Mouse (Mus musculus) hindbrain, embryonic 11.5 days (tissue): ENCODE results near the gene Madcam1. TPM values are rescaled to one million over a fixed set of nuclear protein-coding genes. Genes with fewer than 3 reads are reported as not detected.

ENCODE experiments used
- ATAC-seq: fragments of 200-750 bp; cut with Nextera tagmentation; 2 replicates; pipeline ENCODE4 v1.8.0; 2017; ENCODE audit warnings: mild to moderate bottlenecking, moderate TSS enrichment, moderate library complexity; ENCODE audit not compliant: low FRiP score
- DNase-seq: peaks from one replicate; pipeline ENCODE4 v3.0.0-alpha.2; 2015; ENCODE audit warnings: low spot score
- H3K27ac ChIP-seq: fragments of 300-500 bp; sonication (generic); 2 replicates; pipeline ENCODE4 v1.5.1; 2014; ENCODE audit warnings: mild to moderate bottlenecking, low read depth, low read length
- H3K27me3 ChIP-seq: fragments of 300-500 bp; sonication (generic); 2 replicates; pipeline ENCODE4 v1.6.1; 2014; ENCODE audit warnings: mild to moderate bottlenecking, low read length, moderate library complexity, mixed read lengths; ENCODE audit not compliant: control insufficient read depth, insufficient read depth
- H3K36me3 ChIP-seq: fragments of 300-500 bp; sonication (generic); 2 replicates; pipeline ENCODE4 v1.6.1; 2014; ENCODE audit warnings: mild to moderate bottlenecking, low read length, moderate library complexity, mixed read lengths; ENCODE audit not compliant: control insufficient read depth, insufficient read depth
- H3K4me1 ChIP-seq: fragments of 300-500 bp; sonication (generic); replicated peaks from 2 replicates; pipeline ENCODE4 v1.6.1; 2014; ENCODE audit warnings: low read length, mixed read lengths; ENCODE audit not compliant: control insufficient read depth, insufficient read depth
- H3K4me2 ChIP-seq: fragments of 300-500 bp; sonication (generic); replicated peaks from 2 replicates; pipeline ENCODE4 v1.6.1; 2014; ENCODE audit warnings: mild to moderate bottlenecking, low read depth, low read length
- H3K4me3 ChIP-seq: fragments of 300-500 bp; sonication (generic); 2 replicates; pipeline ENCODE4 v1.5.1; 2014; ENCODE audit warnings: low read depth, low read length
- H3K9ac ChIP-seq: fragments of 300-500 bp; sonication (generic); 2 replicates; pipeline ENCODE4 v1.6.1; 2014; ENCODE audit warnings: low read depth, low read length
- H3K9me3 ChIP-seq: fragments of 300-500 bp; sonication (generic); 2 replicates; pipeline ENCODE4 v1.6.1; 2016; ENCODE audit warnings: low read length; ENCODE audit not compliant: control insufficient read depth
- WGBS: fragments of 180-500 bp; shearing (Covaris S2); extraction: QIAGEN DNeasy Blood & Tissue Kit; methylation state at CpG from one replicate; pipeline ENCODE4 v1.1.7; 2014; 5-methylcytosine and 5-hydroxymethylcytosine counted together
- polyA plus RNA-seq: library from polyadenylated mRNA; unstranded; fragments of >200 nt; fragmentation: Nextera tagmentation; extraction: Ambion mirVana; gene quantifications from 2 replicates; pipeline ENCODE4 v1.2.1, GENCODE M21; 2014

Madcam1 gene
- polyA plus RNA-seq, 1 experiment from 2014 or later = 1.6 TPM

DNA sequence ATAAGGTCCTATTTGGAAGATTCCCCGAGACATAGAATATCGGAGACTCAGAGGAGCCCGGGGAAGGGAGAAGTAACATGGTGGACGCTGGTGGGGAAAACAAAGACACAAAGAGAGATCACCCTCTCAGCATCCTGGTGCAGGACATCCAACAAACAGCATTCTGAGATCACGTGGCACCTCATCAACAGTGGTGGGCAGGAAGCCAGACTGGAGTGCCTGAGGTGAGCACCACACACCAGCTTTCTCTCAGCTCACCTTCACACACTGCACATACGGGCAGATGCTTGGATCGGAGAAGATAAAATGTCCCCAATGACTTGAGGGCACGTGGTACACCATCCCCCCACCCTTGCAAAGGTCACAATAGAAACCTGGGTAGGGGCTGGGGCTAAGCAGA, 28.1 kb upstream of the Madcam1 start:
- Histone ChIP-seq H3K4me3 (peak overlapping the region; percentile 56; the same call in 1 of the 2 replicates), H3K9me3 (no peaks in the 10 kb centered on the region), H3K9ac (peak overlapping the region; percentile 88), H3K27ac (0 out of 2 replicates have a peak overlapping the region, but pooled peaks have one; percentile 7), H3K4me2 (peak overlapping the region; percentile 89), H3K36me3 (no peaks in the 10 kb centered on the region), H3K4me1 (no peaks in the 10 kb centered on the region; the same call in 1 of the 2 replicates), H3K27me3 (peaks cover 7% of the 10 kb centered on the region)
- DNase-seq (peak; percentile 21), ATAC-seq (no peak)
- WGBS = 83% methylated on average over 8 of the region's 8 CpGs

- Histone ChIP-seq H3K27me3 (peaks cover 7% of the 10 kb centered on the region), H3K36me3 (no peaks in the 10 kb centered on the region), H3K9me3 (no peaks in the 10 kb centered on the region), H3K27ac (peak within 1 kb of the TSS; percentile 92), H3K4me2 (peak within 1 kb of the TSS; percentile 89), H3K4me1 (no peaks in the 10 kb centered on the region; the same call in 1 of the 2 replicates), H3K9ac (peak within 1 kb of the TSS; percentile 88), H3K4me3 (peak within 1 kb of the TSS; percentile 56)
- DNase-seq (peak; percentile 83), ATAC-seq (peak; percentile 86)
- WGBS = under 1% methylated on average over 92 of the region's 116 CpGs
These were observed 26.9 kb upstream of the Madcam1 start, which contains the start of gene Shc2 for GRCm38 (mm10) chr10:79637128-79638110. Gene Shc2 (minus strand): TSS chr10:79637918.

DNA sequence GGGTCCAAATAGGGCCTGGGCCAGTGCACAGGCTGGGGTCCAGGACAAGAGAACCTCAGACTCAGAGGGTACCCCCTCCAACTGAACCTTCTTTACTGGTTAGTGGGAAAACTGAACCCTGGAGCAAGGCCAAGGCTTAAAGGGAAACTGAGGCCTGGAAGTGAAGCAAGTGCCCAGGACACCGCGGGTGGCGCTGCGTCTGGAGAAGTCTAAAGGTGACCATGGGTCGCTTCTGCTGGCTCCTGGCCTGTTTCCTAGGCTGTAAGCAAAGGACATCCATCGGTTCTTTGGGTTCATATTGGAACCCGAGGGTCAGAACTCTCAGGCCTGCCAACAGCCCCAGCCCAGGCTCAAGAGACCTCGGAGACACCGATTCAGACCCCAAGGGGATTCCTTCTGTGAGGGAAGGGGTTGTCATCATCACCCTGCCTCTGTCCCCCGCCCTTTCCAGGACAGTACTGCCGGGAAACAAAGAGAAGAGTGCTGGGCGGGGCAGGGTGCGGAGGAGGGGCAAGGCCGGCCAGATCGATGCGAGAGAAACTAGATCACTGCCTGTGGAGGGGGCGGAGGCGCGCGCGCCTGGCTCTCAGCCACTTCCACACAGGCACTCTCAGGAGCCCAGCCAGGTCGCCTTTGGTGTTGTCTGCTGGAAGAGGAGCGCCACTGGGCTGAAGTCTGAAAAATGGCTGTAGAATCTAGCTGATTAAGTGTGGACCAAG, 25.7 kb upstream of the Madcam1 start:
- Histone ChIP-seq H3K9ac (peak overlapping the region; percentile 88), H3K27ac (peak overlapping the region; percentile 92)
- peak; percentile 46 for ATAC-seq

DNA sequence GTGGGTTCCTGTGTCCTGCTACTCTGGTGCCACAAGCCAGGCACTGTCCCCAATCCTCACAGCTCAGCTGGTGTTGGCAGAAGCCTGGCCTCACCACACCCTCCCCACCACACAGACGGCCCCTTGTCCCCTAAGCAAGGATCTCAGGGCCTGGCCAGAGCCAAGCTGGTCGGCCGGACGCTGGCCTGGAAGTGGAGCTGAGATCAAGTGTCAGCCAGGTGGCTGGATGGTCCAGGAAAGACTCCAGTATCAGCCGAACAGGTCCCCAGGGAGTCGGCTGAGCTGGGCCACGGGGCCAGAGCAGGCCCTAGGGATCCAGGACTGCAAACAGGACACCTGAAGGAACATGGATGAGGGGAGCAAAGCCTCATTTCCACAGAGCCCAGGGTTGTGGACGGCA, 18.6 kb upstream of the Madcam1 start, which contains the start of gene Odf3l2:
Odf3l2 (minus strand) TSS at position 28 of the 400 bp plus-strand sequence.
- H3K27ac ChIP-seq = no peak within 1 kb of the TSS
- no peaks in the 10 kb centered on the region for H3K27me3 ChIP-seq
- no peaks in the 10 kb centered on the region for H3K36me3 ChIP-seq
- no peaks in the 10 kb centered on the region for H3K9me3 ChIP-seq
- no peaks in the 10 kb centered on the region; the same call in 1 of the 2 replicates for H3K4me1 ChIP-seq
- ATAC-seq (no peak), DNase-seq (no peak)
- no peak within 1 kb of the TSS for H3K4me3 ChIP-seq
- WGBS = 74% methylated on average over 8 of the region's 8 CpGs
- no peak within 1 kb of the TSS for H3K9ac ChIP-seq
- H3K4me2 ChIP-seq = no peak within 1 kb of the TSS

More for the DNA sequence above, 25.7 kb upstream of the Madcam1 start:
- Histone ChIP-seq H3K4me1 (no peaks in the 10 kb centered on the region; the same call in 1 of the 2 replicates), H3K27me3 (peaks cover 7% of the 10 kb centered on the region), H3K4me3 (no peak overlapping the region), H3K36me3 (no peaks in the 10 kb centered on the region), H3K4me2 (peak overlapping the region; percentile 89; the same call in 1 of the 2 replicates), H3K9me3 (no peaks in the 10 kb centered on the region)
- 3% methylated on average over 23 of the region's 23 CpGs for WGBS
- peak; percentile 75 for DNase-seq

DNA sequence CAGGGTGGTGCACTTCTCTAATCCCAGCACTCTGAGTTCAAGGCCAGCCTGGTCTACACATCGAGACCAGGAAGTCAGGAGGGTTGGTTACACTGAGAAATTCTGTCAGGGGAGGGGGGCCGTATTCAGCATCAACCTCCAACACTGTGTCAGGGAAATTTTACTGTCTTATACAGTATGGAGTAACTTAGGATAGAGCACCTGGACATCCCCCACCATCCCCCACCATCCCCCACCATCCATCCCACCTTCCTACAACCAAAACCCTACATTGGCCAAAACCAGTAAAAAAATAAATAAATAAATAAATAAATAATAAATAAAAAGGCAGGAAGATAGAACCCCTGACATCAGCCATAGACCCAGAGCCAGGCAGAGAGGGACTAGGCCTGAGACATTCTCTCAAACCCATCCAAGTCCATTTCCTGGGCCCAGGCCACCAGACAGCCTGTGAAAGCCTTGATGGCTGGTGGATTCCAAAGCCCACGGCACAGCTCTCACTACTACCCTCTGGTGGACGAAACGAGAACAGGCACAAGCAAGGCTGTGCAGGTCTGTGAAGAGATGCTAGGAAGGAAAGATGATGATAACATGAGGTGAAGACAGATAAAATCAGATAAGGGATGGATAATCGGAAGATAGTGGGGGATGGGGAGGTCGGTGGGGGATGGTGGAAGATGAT, 15.1 kb upstream of the Madcam1 start:
- DNase-seq (peak; percentile 88), ATAC-seq (peak; percentile 64)
- H3K36me3 ChIP-seq = no peaks in the 10 kb centered on the region
- no peak overlapping the region for H3K9ac ChIP-seq
- H3K4me3 ChIP-seq = no peak overlapping the region
- H3K4me1 ChIP-seq = no peaks in the 10 kb centered on the region; the same call in 1 of the 2 replicates
- H3K27ac ChIP-seq = no peak overlapping the region
- no peak overlapping the region for H3K4me2 ChIP-seq
- H3K9me3 ChIP-seq = no peaks in the 10 kb centered on the region
- 31% methylated on average over 7 of the region's 7 CpGs for WGBS
- H3K27me3 ChIP-seq = no peaks in the 10 kb centered on the region

- ATAC-seq = no peak
- WGBS = 88% methylated on average over 7 of the region's 7 CpGs
- H3K36me3 ChIP-seq = no peaks in the 10 kb centered on the region
These were observed 11.6 kb upstream of the Madcam1 start for GRCm38 (mm10) chr10:79652789-79653188.

GRCm38 (mm10) chr10:79654946-79655395, 9.4 kb upstream of the Madcam1 start:
- DNase-seq (peak; percentile 65), ATAC-seq (peak; percentile 55)
- no peaks in the 10 kb centered on the region for H3K4me1 ChIP-seq
- H3K36me3 ChIP-seq = no peaks in the 10 kb centered on the region
- no peak overlapping the region for H3K9ac ChIP-seq
- no peak overlapping the region for H3K27ac ChIP-seq
- H3K9me3 ChIP-seq = no peaks in the 10 kb centered on the region
- WGBS = 33% methylated on average over 1 of the region's 1 CpGs
- no peak overlapping the region for H3K4me3 ChIP-seq
- no peaks in the 10 kb centered on the region for H3K27me3 ChIP-seq
- no peak overlapping the region for H3K4me2 ChIP-seq

More at GRCm38 (mm10) chr10:79652789-79653188, 11.6 kb upstream of the Madcam1 start:
- H3K9ac ChIP-seq = no peak overlapping the region
- no peak overlapping the region for H3K4me3 ChIP-seq
- H3K9me3 ChIP-seq = no peaks in the 10 kb centered on the region
- no peak overlapping the region for H3K27ac ChIP-seq
- H3K27me3 ChIP-seq = no peaks in the 10 kb centered on the region
- no peak for DNase-seq
- H3K4me2 ChIP-seq = no peak overlapping the region
- H3K4me1 ChIP-seq = no peaks in the 10 kb centered on the region

DNA sequence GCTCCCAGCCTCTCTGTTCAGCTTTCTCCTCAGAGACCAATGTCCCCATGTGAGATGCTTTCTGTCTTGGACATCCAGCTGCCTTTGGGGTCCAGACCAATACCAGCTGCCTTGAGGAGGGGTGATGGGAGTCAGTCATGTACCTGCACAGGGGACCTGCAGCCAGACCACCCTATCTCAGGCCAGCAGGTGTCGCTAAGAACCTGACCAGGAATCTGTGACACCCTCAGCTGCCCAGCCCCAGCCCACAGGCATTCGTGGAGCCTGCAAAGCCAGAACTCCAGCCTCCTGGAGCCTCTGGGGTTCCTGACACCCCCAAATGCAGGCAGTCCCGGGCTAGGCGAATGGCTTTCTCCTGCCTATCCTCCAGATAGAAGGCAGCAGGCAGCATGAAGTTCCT, 5.5 kb upstream of the Madcam1 start:
- Histone ChIP-seq H3K27me3 (no peaks in the 10 kb centered on the region), H3K9me3 (no peaks in the 10 kb centered on the region), H3K27ac (no peak overlapping the region), H3K36me3 (no peaks in the 10 kb centered on the region), H3K4me2 (no peak overlapping the region), H3K4me1 (no peaks in the 10 kb centered on the region), H3K9ac (no peak overlapping the region), H3K4me3 (no peak overlapping the region)
- ATAC-seq = no peak
- WGBS = 16% methylated on average over 4 of the region's 4 CpGs
- peak; percentile 24 for DNase-seq
